Mouse (Mus musculus): ENCODE measurements around the gene Fgfr2. TPM values are rescaled to one million over a fixed set of nuclear protein-coding genes. Genes with fewer than 3 reads are reported as not detected.
A peak's percentile ranks its signal among the peaks of the same experiment; 100 is the strongest.

Gene Fgfr2
- total RNA-seq, 2 experiments from 2014 or later = 56.7 to 61.5 TPM

GRCm38 (mm10) chr7:133048085-133048630 lies 75.0 kb downstream of the Fgfr2 start:
- no peak for DNase-seq (ENCODE audit: low spot score in 2 of 2)

- DNase-seq (ENCODE audit: low spot score in 2 of 2) = no peak
Observed at GRCm38 (mm10) chr7:133047287-133047686, 75.9 kb downstream of the Fgfr2 start.

- no peak for DNase-seq (ENCODE audit: low spot score in 2 of 2)
Observed at GRCm38 (mm10) chr7:133044721-133045120, 78.4 kb downstream of the Fgfr2 start.

- DNase-seq (ENCODE audit: low spot score in 2 of 2) = no peak
Observed at GRCm38 (mm10) chr7:133041784-133042183, 81.4 kb downstream of the Fgfr2 start.

GRCm38 (mm10) chr7:133040688-133041345 lies 82.3 kb downstream of the Fgfr2 start:
- DNase-seq (ENCODE audit: low spot score in 2 of 2) = no peak

- no peak for DNase-seq (ENCODE audit: low spot score in 2 of 2)
Observed at GRCm38 (mm10) chr7:133039556-133040255, 83.4 kb downstream of the Fgfr2 start.

GRCm38 (mm10) chr7:133037618-133038017 lies 85.5 kb downstream of the Fgfr2 start:
- DNase-seq (ENCODE audit: low spot score in 2 of 2) = no peak

- no peak for DNase-seq (ENCODE audit: low spot score in 2 of 2)
Observed at GRCm38 (mm10) chr7:133037217-133037616, 85.9 kb downstream of the Fgfr2 start.

- no peak for DNase-seq (ENCODE audit: low spot score in 2 of 2)
Observed at GRCm38 (mm10) chr7:133035901-133036300, 87.2 kb downstream of the Fgfr2 start.

- peak; percentile 46 to 76 for DNase-seq (ENCODE audit: low spot score in 2 of 2)
Observed at GRCm38 (mm10) chr7:133032589-133033203, 90.5 kb downstream of the Fgfr2 start.

- no peak for DNase-seq (ENCODE audit: low spot score in 2 of 2)
Observed at GRCm38 (mm10) chr7:133029496-133030047, 93.6 kb downstream of the Fgfr2 start.

GRCm38 (mm10) chr7:133029004-133029403 lies 94.1 kb downstream of the Fgfr2 start:
- DNase-seq (ENCODE audit: low spot score in 2 of 2) = no peak

- no peak for DNase-seq (ENCODE audit: low spot score in 2 of 2)
Observed at GRCm38 (mm10) chr7:133027930-133028329, 95.2 kb downstream of the Fgfr2 start.

GRCm38 (mm10) chr7:133024694-133025093 lies 98.5 kb downstream of the Fgfr2 start:
- no peak for DNase-seq (ENCODE audit: low spot score in 2 of 2)

GRCm38 (mm10) chr7:133019481-133020020 lies 103.6 kb downstream of the Fgfr2 start:
- no peak for DNase-seq (ENCODE audit: low spot score in 2 of 2)

GRCm38 (mm10) chr7:133018961-133019360 lies 104.2 kb downstream of the Fgfr2 start:
- DNase-seq (ENCODE audit: low spot score in 2 of 2) = no peak

GRCm38 (mm10) chr7:133015416-133016070 lies 107.6 kb downstream of the Fgfr2 start:
- no peak for DNase-seq (ENCODE audit: low spot score in 2 of 2)

- DNase-seq (ENCODE audit: low spot score in 2 of 2) = no peak
Observed at GRCm38 (mm10) chr7:133014631-133015030, 108.5 kb downstream of the Fgfr2 start.

GRCm38 (mm10) chr7:133013923-133014322 lies 109.2 kb downstream of the Fgfr2 start:
- no peak for DNase-seq (ENCODE audit: low spot score in 2 of 2)

GRCm38 (mm10) chr7:133012637-133013366 lies 110.3 kb downstream of the Fgfr2 start:
- peak in 1 of 2 experiments; percentile 54 for DNase-seq (ENCODE audit: low spot score in 2 of 2)

Data from layer of hippocampus, adult 18-20 months (tissue).